Mouse (Mus musculus) frontal cortex, postnatal 10 days (tissue): ENCODE measurements around the gene Olfr1420.
A peak's percentile ranks its signal among the peaks of the same experiment; 100 is the strongest.
"Not testable (repeated sequence)": the region's sequence is repeated elsewhere in the genome, so short reads cannot be mapped to it uniquely, and the experiment has no call there.

Source experiments
- DNase-seq, 2 experiments: peaks; one replicate each; pipeline ENCODE4 v3.0.0; 2022; ENCODE audit warnings: low spot score in 2 of 2, mixed read lengths in 1 of 2

Gene Olfr1420

GRCm38 (mm10) chr19:11886265-11886664 lies at the start of gene Olfr1420:
Gene Olfr1420, plus strand, starts transcription at chr19:11886565.
- DNase-seq: no peak

- DNase-seq: no peak
These were observed 47.2 kb upstream of the Olfr1420 start, which contains the start of gene Olfr1417 for GRCm38 (mm10) chr19:11839119-11839518. Gene Olfr1417, minus strand, starts transcription at chr19:11839219.

- no peak for DNase-seq
These were observed 40.0 kb upstream of the Olfr1420 start for GRCm38 (mm10) chr19:11846333-11846732.

- no peak for DNase-seq
These were observed 33.7 kb upstream of the Olfr1420 start for GRCm38 (mm10) chr19:11852652-11853051.

- no peak for DNase-seq
These were observed 31.5 kb upstream of the Olfr1420 start for GRCm38 (mm10) chr19:11854821-11855220.

GRCm38 (mm10) chr19:11856506-11856905 lies 29.9 kb upstream of the Olfr1420 start:
- no peak for DNase-seq

- no peak for DNase-seq
These were observed 25.4 kb upstream of the Olfr1420 start, which contains the start of gene Olfr1418 for GRCm38 (mm10) chr19:11860966-11861365. Gene Olfr1418, minus strand, starts transcription at chr19:11861066.

GRCm38 (mm10) chr19:11867837-11868236 lies 18.5 kb upstream of the Olfr1420 start:
- no peak for DNase-seq

GRCm38 (mm10) chr19:11875006-11875405 lies 11.4 kb upstream of the Olfr1420 start, which contains the start of gene Olfr1419:
Gene Olfr1419, minus strand, starts transcription at chr19:11875106.
- no peak for DNase-seq

GRCm38 (mm10) chr19:11878404-11878803 lies 8.0 kb upstream of the Olfr1420 start:
- DNase-seq: not testable (repeated sequence)

GRCm38 (mm10) chr19:11911021-11911420 lies 24.7 kb downstream of the Olfr1420 start:
- DNase-seq: no peak

- DNase-seq: no peak
These were observed 25.2 kb downstream of the Olfr1420 start for GRCm38 (mm10) chr19:11911603-11912002.

- peak; percentile 97 to 99 for DNase-seq
These were observed 25.7 kb downstream of the Olfr1420 start, which contains the start of gene Patl1 for GRCm38 (mm10) chr19:11912037-11912532. Gene Patl1, plus strand, starts transcription at chr19:11912399.

GRCm38 (mm10) chr19:11912533-11913121 lies 26.3 kb downstream of the Olfr1420 start:
- DNase-seq: peak in 1 of 2 experiments; percentile 45

GRCm38 (mm10) chr19:11915804-11916203 lies 29.4 kb downstream of the Olfr1420 start:
- no peak for DNase-seq

GRCm38 (mm10) chr19:11922068-11922467 lies 35.7 kb downstream of the Olfr1420 start:
- DNase-seq: no peak

GRCm38 (mm10) chr19:11922515-11922914 lies 36.1 kb downstream of the Olfr1420 start:
- not testable (repeated sequence) for DNase-seq

- no peak for DNase-seq
These were observed 40.0 kb downstream of the Olfr1420 start for GRCm38 (mm10) chr19:11926380-11926779.

GRCm38 (mm10) chr19:11928025-11928748 lies 41.8 kb downstream of the Olfr1420 start:
- no peak for DNase-seq

- not testable (repeated sequence) for DNase-seq
These were observed 60.1 kb downstream of the Olfr1420 start for GRCm38 (mm10) chr19:11946460-11946859.
